Mouse (Mus musculus): ENCODE measurements at regions not wholly inside any gene's neighbourhood (a gene's known extent, or its start where the extent isn't known, plus 50 kb on each side); places are given as distances from the start of the nearest gene placed in this dataset.

DNA sequence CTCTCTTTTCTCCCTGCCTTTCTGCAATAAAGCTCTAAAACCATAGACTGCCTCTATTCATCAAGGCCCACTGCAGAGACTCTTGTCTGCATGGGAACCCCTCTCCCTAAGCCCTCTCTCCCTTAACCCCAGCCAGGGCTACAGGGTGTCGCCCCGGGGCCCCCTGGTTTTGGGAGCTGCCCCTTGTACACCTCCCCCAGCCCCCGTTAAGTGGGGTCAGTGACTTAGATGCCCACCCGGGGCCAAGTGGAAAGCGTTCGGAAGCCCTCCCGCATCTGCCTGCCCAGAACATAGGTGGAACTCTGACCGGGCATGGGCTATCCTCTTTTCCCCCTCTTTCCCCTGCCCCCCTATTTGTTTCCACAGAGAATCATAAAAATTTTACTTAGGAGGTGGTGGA lies 350.2 kb upstream of the Ghitm start:
- TF ChIP-seq POLR2A (IDR thresholded peaks at IDR 0.05; ENCODE audit: extremely low read depth, insufficient read depth, low read length) (no peak), CTCF (IDR thresholded peaks at IDR 0.05; ENCODE audit: low read depth, low read length) (no peak)
